ENCODE assay signal across 34 mouse cellular contexts in the genomic region with DNA sequence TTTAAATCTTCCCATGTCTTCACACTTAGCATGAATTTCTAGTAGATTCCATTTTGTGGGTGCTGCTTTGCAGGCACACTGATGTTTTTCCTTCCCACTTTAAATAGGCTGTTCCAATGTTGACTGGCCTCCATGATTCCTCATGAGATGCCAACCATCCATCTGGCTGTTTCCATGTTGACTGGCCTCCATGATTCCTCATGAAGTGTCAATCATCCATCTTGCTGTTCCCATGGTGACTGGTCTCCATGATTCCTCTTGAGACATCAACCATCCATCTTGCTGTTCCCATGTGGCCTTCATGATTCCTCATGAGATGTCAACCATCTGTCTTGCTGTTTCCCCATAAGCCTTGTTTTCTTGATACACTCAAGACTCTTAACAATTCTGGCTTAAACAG. TPM values are rescaled to one million over a fixed set of nuclear protein-coding genes. Genes with fewer than 3 reads are reported as not detected.
"Had no signal": no experiment of that assay in that cellular context is flagged by ENCODE, and none has a peak within 500 bp of the region (broad histone marks: within the 10 kb centered on the region; RNA-seq: fewer than 3 reads in every experiment).

No protein-coding gene starts in this region.

- H3K9ac ChIP-seq: limb, embryonic 12.5 days; limb, embryonic 13.5 days; limb, embryonic 15.5 days; liver, embryonic 12.5 days; liver, embryonic 13.5 days; liver, embryonic 14.5 days; liver, embryonic 15.5 days; liver, postnatal 0 days; lung, embryonic 14.5 days; lung, embryonic 15.5 days; midbrain, embryonic 12.5 days; midbrain, embryonic 13.5 days; midbrain, embryonic 15.5 days; neural tube, embryonic 12.5 days had no signal

- H3K4me3 ChIP-seq: limb, embryonic 10.5 days; limb, embryonic 12.5 days; limb, embryonic 13.5 days; limb, embryonic 15.5 days; liver, embryonic 12.5 days; liver, embryonic 13.5 days; liver, embryonic 15.5 days; lung, embryonic 15.5 days; megakaryocyte, embryonic 14.5 days; midbrain, embryonic 10.5 days; midbrain, embryonic 12.5 days; midbrain, embryonic 13.5 days; midbrain, embryonic 15.5 days; myocyte; neural tube, embryonic 12.5 days had no signal

- H3K27me3 ChIP-seq: limb, embryonic 12.5 days; limb, embryonic 13.5 days; limb, embryonic 15.5 days; liver, embryonic 12.5 days; liver, embryonic 13.5 days; liver, embryonic 15.5 days; lung, embryonic 15.5 days; midbrain, embryonic 12.5 days; midbrain, embryonic 13.5 days; midbrain, embryonic 15.5 days; neural tube, embryonic 12.5 days had no signal

- DNase-seq: left cerebral cortex, postnatal 4 days; liver; liver, embryonic 13.5 days; liver, postnatal 0 days; lung, adult 18-20 months; lung, adult 2 months; lung, embryonic 14.5 days; lung, postnatal 10 days; lung, postnatal 14 days; lung, postnatal 36 days; lung, postnatal 4 days; midbrain, embryonic 14.5 days had no signal

- H3K36me3 ChIP-seq: limb, embryonic 10.5 days; limb, embryonic 12.5 days; limb, embryonic 13.5 days; limb, embryonic 15.5 days; liver, embryonic 12.5 days; liver, embryonic 13.5 days; liver, embryonic 15.5 days; lung, embryonic 15.5 days; midbrain, embryonic 12.5 days had no signal

- ATAC-seq: liver, embryonic 12.5 days; liver, postnatal 0 days; lung, postnatal 0 days; midbrain, embryonic 13.5 days; midbrain, embryonic 15.5 days; midbrain, embryonic 16.5 days had no signal

- H3K27ac ChIP-seq: limb, embryonic 10.5 days; limb, embryonic 12.5 days; limb, embryonic 13.5 days; limb, embryonic 15.5 days; liver, embryonic 12.5 days; liver, embryonic 13.5 days; liver, embryonic 14.5 days; liver, embryonic 15.5 days; lung, embryonic 15.5 days; macrophage; midbrain, embryonic 10.5 days; midbrain, embryonic 12.5 days; midbrain, embryonic 13.5 days; midbrain, embryonic 15.5 days; neural tube, embryonic 12.5 days had no signal

- H3K4me2 ChIP-seq: limb, embryonic 12.5 days; limb, embryonic 13.5 days; limb, embryonic 15.5 days; liver, embryonic 11.5 days; liver, embryonic 12.5 days; liver, embryonic 13.5 days; liver, embryonic 15.5 days; lung, embryonic 14.5 days; lung, embryonic 15.5 days; midbrain, embryonic 11.5 days; midbrain, embryonic 12.5 days; midbrain, embryonic 13.5 days; midbrain, embryonic 15.5 days; neural tube, embryonic 12.5 days had no signal

- H3K9me3 ChIP-seq: limb, embryonic 10.5 days; limb, embryonic 12.5 days; limb, embryonic 13.5 days; limb, embryonic 15.5 days; liver, embryonic 12.5 days; liver, embryonic 13.5 days; liver, embryonic 15.5 days; lung, embryonic 15.5 days; megakaryocyte, embryonic 14.5 days; midbrain, embryonic 10.5 days; midbrain, embryonic 12.5 days; midbrain, embryonic 13.5 days; midbrain, embryonic 15.5 days; neural tube, embryonic 12.5 days had no signal

- H3K4me1 ChIP-seq: liver, embryonic 12.5 days; liver, embryonic 13.5 days; liver, embryonic 15.5 days; lung, embryonic 15.5 days; megakaryocyte, embryonic 14.5 days; midbrain, embryonic 10.5 days; midbrain, embryonic 12.5 days had no signal

RNA-seq across cellular contexts. Expression of a gene that starts 16.8 kb away (rescaled TPM):
- total RNA-seq: liver, adult 2 months; monocyte, adult 5-6 weeks had no signal
- polyA plus RNA-seq: liver, adult 2 months; macrophage; myocyte had no signal
